Mouse (Mus musculus) neural tube, embryonic 11.5 days (tissue): Measurements from ENCODE around the gene Gna15. TPM values are rescaled to one million over a fixed set of nuclear protein-coding genes. Genes with fewer than 3 reads are reported as not detected.
A peak's percentile ranks its signal among the peaks of the same experiment; 100 is the strongest.

Source experiments
- ATAC-seq: fragments of 200-750 bp; cut with Nextera tagmentation; 2 replicates; pipeline ENCODE4 v1.8.0; 2017; ENCODE audit warnings: moderate number of reproducible peaks, mild to moderate bottlenecking, moderate TSS enrichment, moderate library complexity; ENCODE audit not compliant: insufficient read depth, low FRiP score, low TSS enrichment
- DNase-seq: peaks from one replicate; pipeline ENCODE4 v3.0.0-alpha.2; 2015; ENCODE audit warnings: low spot score
- H3K27ac ChIP-seq: fragments of 300-500 bp; sonication (generic); 2 replicates; pipeline ENCODE4 v1.5.1; 2014; ENCODE audit warnings: low read depth, mild to moderate bottlenecking, low read length
- H3K27me3 ChIP-seq: fragments of 300-500 bp; sonication (generic); 2 replicates; pipeline ENCODE4 v1.6.1; 2014; ENCODE audit warnings: mild to moderate bottlenecking, low read length, mixed read lengths; ENCODE audit not compliant: control insufficient read depth, insufficient read depth
- H3K36me3 ChIP-seq: fragments of 300-500 bp; sonication (generic); 2 replicates; pipeline ENCODE4 v1.6.1; 2014; ENCODE audit warnings: mild to moderate bottlenecking, low read length, moderate library complexity, mixed read lengths; ENCODE audit not compliant: control insufficient read depth, insufficient read depth
- H3K4me1 ChIP-seq: fragments of 300-500 bp; sonication (generic); 2 replicates; pipeline ENCODE4 v1.6.1; 2014; ENCODE audit warnings: low read length, mixed read lengths; ENCODE audit not compliant: control insufficient read depth, insufficient read depth
- H3K4me2 ChIP-seq: fragments of 300-500 bp; sonication (generic); 2 replicates; pipeline ENCODE4 v1.6.1; 2014; ENCODE audit warnings: low read depth, mild to moderate bottlenecking, moderate library complexity
- H3K4me3 ChIP-seq: fragments of 300-500 bp; sonication (generic); 2 replicates; pipeline ENCODE4 v1.5.1; 2014; ENCODE audit warnings: low read depth, low read length
- H3K9ac ChIP-seq: fragments of 300-500 bp; sonication (generic); 2 replicates; pipeline ENCODE4 v1.6.1; 2014; ENCODE audit warnings: mild to moderate bottlenecking, low read length
- H3K9me3 ChIP-seq: fragments of 300-500 bp; sonication (generic); 2 replicates; pipeline ENCODE4 v1.6.1; 2016; ENCODE audit warnings: low read length; ENCODE audit not compliant: control insufficient read depth
- WGBS: fragments of 180-500 bp; shearing (Covaris S2); extraction: QIAGEN DNeasy Blood & Tissue Kit; methylation state at CpG from one replicate; pipeline ENCODE4 v1.1.7; 2014; 5-methylcytosine and 5-hydroxymethylcytosine counted together
- polyA plus RNA-seq: library from polyadenylated mRNA; unstranded; fragments of >200 nt; fragmentation: Nextera tagmentation; extraction: Ambion mirVana; gene quantifications from 2 replicates; pipeline ENCODE4 v1.2.1, GENCODE M21; 2014

Gna15 gene
- polyA plus RNA-seq, 1 experiment from 2014 or later: 0.41 TPM

- peaks cover 5% of the 10 kb centered on the region; the same call in 1 of the 2 replicates for H3K27me3 ChIP-seq
- WGBS: 88% methylated on average over 6 of the region's 6 CpGs
- no peak for DNase-seq
- H3K4me3 ChIP-seq: no peak overlapping the region
- H3K9me3 ChIP-seq: no peaks in the 10 kb centered on the region
- no peaks in the 10 kb centered on the region for H3K36me3 ChIP-seq
- no peak for ATAC-seq
- H3K4me2 ChIP-seq: no peak overlapping the region
- no peak overlapping the region for H3K9ac ChIP-seq
- H3K27ac ChIP-seq: no peak overlapping the region
- no peaks in the 10 kb centered on the region for H3K4me1 ChIP-seq
These were observed 883 bp downstream of the Gna15 start for GRCm38 (mm10) chr10:81523142-81523541.

DNA sequence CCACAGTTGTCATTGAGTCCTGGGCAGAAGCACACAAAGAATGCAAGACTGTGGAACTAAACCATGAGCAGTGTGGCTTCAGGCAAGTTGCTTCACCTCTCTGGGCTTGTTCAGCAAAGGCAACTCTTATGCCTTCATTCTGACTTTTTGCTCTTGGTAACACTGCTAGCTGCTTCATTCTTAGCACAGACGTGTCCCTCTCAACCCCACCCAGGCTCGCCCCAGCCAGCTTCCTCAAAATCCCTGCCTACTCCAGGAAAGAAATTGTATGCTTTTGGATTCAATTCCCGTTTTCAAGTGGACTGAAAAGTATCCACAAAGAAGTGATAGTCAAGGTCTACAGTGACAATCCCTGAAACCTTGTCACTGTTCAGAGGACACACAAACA, 4.1 kb downstream of the Gna15 start:
- H3K36me3 ChIP-seq: no peaks in the 10 kb centered on the region
- H3K27ac ChIP-seq: no peak overlapping the region
- WGBS: 64% methylated on average over 3 of the region's 3 CpGs
- H3K4me2 ChIP-seq: no peak overlapping the region
- H3K27me3 ChIP-seq: peaks cover 5% of the 10 kb centered on the region; the same call in 1 of the 2 replicates
- no peaks in the 10 kb centered on the region for H3K9me3 ChIP-seq
- H3K4me3 ChIP-seq: no peak overlapping the region
- ATAC-seq: no peak
- no peak for DNase-seq
- no peak overlapping the region for H3K9ac ChIP-seq
- no peaks in the 10 kb centered on the region for H3K4me1 ChIP-seq

DNA sequence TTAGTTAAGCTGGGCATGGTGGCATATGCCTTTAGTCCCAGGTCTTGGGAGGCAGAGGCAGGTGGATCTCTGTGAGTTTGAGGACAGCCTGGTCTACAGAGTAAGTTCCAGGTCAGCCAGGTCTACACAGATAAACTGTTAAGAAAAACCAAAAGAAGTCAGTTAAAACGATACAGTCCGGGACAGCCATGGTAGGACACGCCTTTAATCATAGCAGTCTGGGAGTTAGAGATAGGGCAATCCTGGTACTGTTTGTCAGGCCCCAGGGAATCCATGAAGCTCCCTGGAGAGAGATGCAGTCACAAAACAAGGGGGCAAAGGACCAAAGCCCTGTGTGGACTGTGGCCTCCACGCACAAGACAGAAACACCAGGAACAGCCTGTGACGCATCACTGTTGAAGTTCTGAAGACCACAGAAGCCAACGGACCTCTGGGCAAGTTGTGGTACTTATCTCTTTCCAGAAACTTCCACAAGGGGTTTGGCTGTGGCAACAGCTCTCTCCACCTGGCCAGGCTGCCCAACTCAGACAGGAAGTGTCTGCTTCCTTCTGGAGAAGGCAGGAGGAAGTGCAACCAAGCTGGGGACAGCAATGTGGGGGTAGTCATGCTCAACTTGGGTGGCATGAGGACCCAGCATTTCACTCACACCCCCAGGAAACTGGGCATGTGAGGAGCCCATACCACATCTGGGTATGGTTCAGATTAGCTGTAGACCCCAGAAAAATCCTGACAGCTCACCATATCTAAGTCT, 4.6 kb downstream of the Gna15 start:
- ATAC-seq: no peak
- Histone ChIP-seq H3K36me3 (no peaks in the 10 kb centered on the region), H3K27ac (no peak overlapping the region), H3K9ac (no peak overlapping the region), H3K4me3 (no peak overlapping the region), H3K27me3 (peaks cover 5% of the 10 kb centered on the region; the same call in 1 of the 2 replicates), H3K9me3 (no peaks in the 10 kb centered on the region), H3K4me2 (no peak overlapping the region), H3K4me1 (no peaks in the 10 kb centered on the region)
- 84% methylated on average over 6 of the region's 6 CpGs for WGBS
- DNase-seq: no peak

- peak; percentile 71 for DNase-seq
- Histone ChIP-seq H3K4me3 (no peak overlapping the region), H3K9me3 (no peaks in the 10 kb centered on the region), H3K27me3 (0 out of 2 replicates have a peak, but pooled peaks cover 2% of the 10 kb centered on the region), H3K27ac (no peak overlapping the region), H3K4me1 (no peaks in the 10 kb centered on the region), H3K4me2 (no peak overlapping the region), H3K36me3 (no peaks in the 10 kb centered on the region), H3K9ac (no peak overlapping the region)
- 14% methylated on average over 4 of the region's 4 CpGs for WGBS
- no peak for ATAC-seq
These were observed 5.5 kb downstream of the Gna15 start for GRCm38 (mm10) chr10:81518546-81518945.

DNA sequence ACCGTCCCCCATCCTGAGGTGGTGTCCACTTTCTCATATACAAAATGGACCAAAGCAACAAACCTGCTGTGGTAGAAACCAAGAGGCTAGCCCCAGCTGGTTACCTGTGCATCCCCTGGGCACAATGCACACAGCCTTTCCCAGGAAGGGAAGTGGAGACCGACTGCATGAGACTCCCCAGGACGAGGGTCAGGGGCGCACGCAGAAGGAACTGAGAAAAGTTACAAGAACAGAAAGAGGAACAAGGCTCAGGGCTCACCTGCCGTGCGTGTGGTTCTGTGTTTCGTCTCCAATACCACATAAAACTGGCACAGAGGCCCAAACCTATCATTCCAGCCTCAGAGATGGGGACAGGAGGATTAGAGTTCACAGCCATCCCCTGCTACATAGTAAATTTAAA, 6.8 kb downstream of the Gna15 start:
- WGBS: 84% methylated on average over 8 of the region's 8 CpGs
- no peaks in the 10 kb centered on the region for H3K36me3 ChIP-seq
- H3K4me2 ChIP-seq: no peak overlapping the region
- no peak overlapping the region for H3K27ac ChIP-seq
- DNase-seq (no peak), ATAC-seq (no peak)
- H3K27me3 ChIP-seq: peaks cover 8% of the 10 kb centered on the region; the same call in 1 of the 2 replicates
- H3K4me3 ChIP-seq: no peak overlapping the region
- no peaks in the 10 kb centered on the region for H3K4me1 ChIP-seq
- no peak overlapping the region for H3K9ac ChIP-seq
- no peaks in the 10 kb centered on the region for H3K9me3 ChIP-seq

- DNase-seq: no peak
- no peak overlapping the region for H3K27ac ChIP-seq
- H3K36me3 ChIP-seq: no peaks in the 10 kb centered on the region
- no peak overlapping the region for H3K4me2 ChIP-seq
- no peak for ATAC-seq
- no peaks in the 10 kb centered on the region for H3K4me1 ChIP-seq
- peaks cover 7% of the 10 kb centered on the region; the same call in 1 of the 2 replicates for H3K27me3 ChIP-seq
- 85% methylated on average over 5 of the region's 5 CpGs for WGBS
- H3K4me3 ChIP-seq: no peak overlapping the region
- H3K9me3 ChIP-seq: no peaks in the 10 kb centered on the region
- no peak overlapping the region for H3K9ac ChIP-seq
These were observed 10.2 kb downstream of the Gna15 start for GRCm38 (mm10) chr10:81513798-81514197.

DNA sequence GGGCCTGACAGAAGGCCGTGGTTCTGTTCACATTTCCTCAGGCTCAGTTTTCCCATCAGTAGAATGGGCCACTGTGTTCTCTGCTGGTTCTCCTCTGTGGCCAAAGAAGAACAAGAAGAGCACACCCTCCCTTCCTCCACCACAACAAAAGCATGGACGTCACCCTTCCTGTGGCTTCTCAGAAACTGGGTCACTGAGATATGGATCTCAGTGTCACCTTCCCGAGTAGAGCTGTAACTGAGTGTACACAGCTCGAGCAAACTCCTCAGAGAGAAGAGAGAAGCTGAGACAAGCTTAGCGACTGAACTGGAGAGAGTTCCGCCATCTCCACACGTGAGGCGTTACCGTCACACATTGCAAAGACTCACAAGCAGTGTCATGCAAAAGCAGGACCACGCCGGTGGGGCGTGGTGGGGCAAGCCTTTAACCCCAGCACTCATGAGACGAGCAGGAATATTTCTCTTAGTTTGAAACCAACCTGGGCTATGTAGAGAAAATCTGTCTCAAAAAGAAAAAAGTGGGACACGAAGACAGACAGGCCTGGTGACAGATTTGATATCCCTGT, 13.7 kb downstream of the Gna15 start:
- Histone ChIP-seq H3K4me3 (no peak overlapping the region), H3K9me3 (no peaks in the 10 kb centered on the region), H3K27ac (no peak overlapping the region), H3K4me1 (no peaks in the 10 kb centered on the region), H3K36me3 (no peaks in the 10 kb centered on the region), H3K4me2 (no peak overlapping the region), H3K9ac (no peak overlapping the region), H3K27me3 (peaks cover 7% of the 10 kb centered on the region; the same call in 1 of the 2 replicates)
- ATAC-seq (no peak), DNase-seq (no peak)
- whole genome bisulfite sequencing: 85% methylated on average over 14 of the region's 14 CpGs

GRCm38 (mm10) chr10:81507691-81508489, 16.1 kb downstream of the Gna15 start:
- no peak overlapping the region for H3K4me2 ChIP-seq

More at GRCm38 (mm10) chr10:81507691-81508489, 16.1 kb downstream of the Gna15 start:
- H3K27me3 ChIP-seq: peaks cover 13% of the 10 kb centered on the region; the same call in 1 of the 2 replicates
- no peak overlapping the region for H3K27ac ChIP-seq
- H3K36me3 ChIP-seq: no peaks in the 10 kb centered on the region
- ATAC-seq (no peak), DNase-seq (no peak)
- no peaks in the 10 kb centered on the region for H3K9me3 ChIP-seq
- 74% methylated on average over 13 of the region's 13 CpGs for WGBS
- no peak overlapping the region for H3K4me3 ChIP-seq
- H3K4me1 ChIP-seq: no peaks in the 10 kb centered on the region
- H3K9ac ChIP-seq: no peak overlapping the region
